Mouse (Mus musculus): ENCODE data around the gene Bicd2.

GRCm38 (mm10) chr13:49352581-49353159, 11.3 kb downstream of the Bicd2 start:
- TF ChIP-seq CTCF (IDR thresholded peaks at IDR 0.05) (no peak), EP300 (IDR thresholded peaks at IDR 0.05) (no peak)

Data from lung, postnatal 0 days (tissue).